28 mouse cellular contexts compared by ENCODE assay signal in genomic region chr3:101983917-101984316, GRCm38 (mm10). TPM values are rescaled to one million over a fixed set of nuclear protein-coding genes. Genes with fewer than 3 reads are reported as not detected.
"Had no signal": no experiment of that assay in that cellular context is flagged by ENCODE, and none has a peak within 500 bp of the region (broad histone marks: within the 10 kb centered on the region; RNA-seq: fewer than 3 reads in every experiment).

No protein-coding gene starts in this region.

- H3K27ac ChIP-seq: left cerebral cortex, adult 2 months; limb, embryonic 10.5 days; limb, embryonic 13.5 days; liver, embryonic 12.5 days; liver, embryonic 15.5 days; lung, embryonic 15.5 days; midbrain, embryonic 10.5 days; neural tube, embryonic 12.5 days; neural tube, embryonic 15.5 days had no signal

- H3K9ac ChIP-seq: limb, embryonic 13.5 days; liver, embryonic 12.5 days; liver, embryonic 15.5 days; lung, embryonic 15.5 days; neural tube, embryonic 12.5 days; neural tube, embryonic 15.5 days had no signal

- H3K4me1 ChIP-seq: limb, embryonic 10.5 days; limb, embryonic 13.5 days; liver, embryonic 12.5 days; liver, embryonic 15.5 days; lung, embryonic 15.5 days; megakaryocyte, embryonic 14.5 days; neural tube, embryonic 12.5 days; neural tube, embryonic 15.5 days had no signal

- H3K4me3 ChIP-seq: left cerebral cortex, adult 2 months; limb, embryonic 10.5 days; limb, embryonic 13.5 days; liver, embryonic 12.5 days; liver, embryonic 15.5 days; lung, embryonic 15.5 days; megakaryocyte, embryonic 14.5 days; midbrain, embryonic 10.5 days; neural tube, embryonic 12.5 days; neural tube, embryonic 15.5 days had no signal

- H3K27me3 ChIP-seq: limb, embryonic 13.5 days; liver, embryonic 12.5 days; liver, embryonic 15.5 days; lung, embryonic 15.5 days; neural tube, embryonic 12.5 days; neural tube, embryonic 15.5 days had no signal

- H3K36me3 ChIP-seq: limb, embryonic 10.5 days; limb, embryonic 13.5 days; liver, embryonic 12.5 days; liver, embryonic 15.5 days; lung, embryonic 15.5 days; midbrain, embryonic 10.5 days; neural tube, embryonic 12.5 days; neural tube, embryonic 15.5 days had no signal

- H3K9me3 ChIP-seq: limb, embryonic 10.5 days; limb, embryonic 13.5 days; liver, embryonic 12.5 days; liver, embryonic 15.5 days; lung, embryonic 15.5 days; midbrain, embryonic 10.5 days; neural tube, embryonic 12.5 days; neural tube, embryonic 15.5 days had no signal

- H3K4me2 ChIP-seq: limb, embryonic 13.5 days; liver, embryonic 12.5 days; liver, embryonic 15.5 days; lung, embryonic 15.5 days; neural tube, embryonic 12.5 days; neural tube, embryonic 15.5 days had no signal

- DNase-seq: kidney, adult 2 months; kidney, postnatal 10 days; kidney, postnatal 36 days; layer of hippocampus, postnatal 36 days; liver; lung, adult 18-20 months; lung, postnatal 10 days; lung, postnatal 36 days; midbrain, embryonic 14.5 days; right cerebral cortex, adult 18-20 months; right cerebral cortex, postnatal 25 days; thymus, adult 18-20 months; thymus, postnatal 36 days had no signal

- ATAC-seq: liver, embryonic 12.5 days had no signal

RNA-seq across cellular contexts. Expression of gene Nhlh2, which starts 26.0 kb away (rescaled TPM):
- polyA plus RNA-seq: kidney, adult 2 months; kidney, embryonic 14.5 days; liver, embryonic 12.5 days; liver, embryonic 15.5 days; spleen, adult 2 months; stomach, embryonic 16.5 days; testis, adult 2 months; urinary bladder, adult 2 months had no signal
